ENCODE assay signal across 12 mouse cellular contexts in the genomic region with DNA sequence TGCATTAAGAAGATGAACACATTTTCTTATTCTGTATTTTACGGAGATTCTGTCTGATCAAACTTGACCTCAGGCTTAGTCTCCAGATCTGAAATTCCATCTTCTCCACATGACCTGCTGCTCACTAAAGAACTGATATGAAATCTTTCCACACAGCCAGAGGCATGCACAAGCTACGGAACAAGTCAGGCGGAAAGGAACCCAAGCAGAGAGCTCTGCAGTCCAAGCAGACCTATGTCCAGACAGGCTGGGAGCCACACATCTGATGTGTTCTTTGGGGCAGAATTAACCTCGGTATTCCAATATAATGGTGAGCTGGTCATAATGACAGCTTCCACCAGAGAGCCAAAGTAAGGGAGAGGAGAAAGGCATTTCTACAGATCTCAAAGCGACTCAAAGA.
"Had no signal": no experiment of that assay in that cellular context is flagged by ENCODE, and none has a peak within 500 bp of the region (broad histone marks: within the 10 kb centered on the region; RNA-seq: fewer than 3 reads in every experiment).

No protein-coding gene starts in this region.

- H3K9ac ChIP-seq: liver, embryonic 13.5 days had no signal

- H3K27ac ChIP-seq: left cerebral cortex, adult 2 months; liver, embryonic 13.5 days had no signal

- H3K4me3 ChIP-seq: left cerebral cortex, adult 2 months; liver, embryonic 13.5 days had no signal

- H3K36me3 ChIP-seq: liver, embryonic 13.5 days had no signal

- DNase-seq: layer of hippocampus, postnatal 36 days; liver, embryonic 13.5 days; lung, adult 2 months; lung, postnatal 14 days; lung, postnatal 4 days; midbrain, embryonic 14.5 days; thymus, adult 18-20 months; thymus, postnatal 14 days had no signal

- H3K9me3 ChIP-seq: liver, embryonic 13.5 days had no signal

- H3K4me2 ChIP-seq: liver, embryonic 13.5 days; midbrain, embryonic 11.5 days had no signal

- ATAC-seq: inflammation-experienced regulatory T-cells, adult 6 months; intestine, embryonic 16.5 days had no signal

- H3K27me3 ChIP-seq: liver, embryonic 13.5 days had no signal
